Mouse (Mus musculus) ES-E14 (cell line): ENCODE data around the gene Csrp3. TPM values are rescaled to one million over a fixed set of nuclear protein-coding genes. Genes with fewer than 3 reads are reported as not detected.

Source experiments
- DNase-seq: peaks from one replicate; pipeline ENCODE4 v3.0.0-alpha.2; 2013; ENCODE audit warnings: low read depth, low spot score
- H3K27ac ChIP-seq: 2 replicates; pipeline ENCODE4 v1.5.1; 2012; ENCODE audit warnings: low read depth, mild to moderate bottlenecking, low read length, moderate library complexity, mixed read lengths; ENCODE audit not compliant: poor library complexity, insufficient read depth, severe bottlenecking
- H3K36me3 ChIP-seq: 2 replicates; pipeline ENCODE4 v1.6.1; 2012; ENCODE audit warnings: mild to moderate bottlenecking, low read length, moderate library complexity, mixed read lengths; ENCODE audit not compliant: control insufficient read depth, poor library complexity, insufficient read depth, severe bottlenecking
- H3K4me1 ChIP-seq, 2 experiments: fragments of 150-350 bp in 1 of 2; sonication (generic) in 1 of 2; 2 replicates each; pipeline ENCODE4 v1.6.1; 2012; ENCODE audit warnings: low read length in 2 of 2, mild to moderate bottlenecking in 1 of 2, mixed read lengths in 1 of 2; ENCODE audit not compliant: control insufficient read depth in 2 of 2, insufficient read depth in 2 of 2, poor library complexity in 1 of 2
- H3K4me3 ChIP-seq, 2 experiments: fragments of 150-350 bp in 1 of 2; sonication (generic) in 1 of 2; 2 replicates each; pipeline ENCODE4 v1.5.1; 2012; ENCODE audit warnings: low read length in 2 of 2, low read depth in 1 of 2, mild to moderate bottlenecking in 1 of 2, mixed read lengths in 1 of 2; ENCODE audit not compliant: insufficient read depth in 1 of 2, poor library complexity in 1 of 2, severe bottlenecking in 1 of 2
- H3K9ac ChIP-seq: 2 replicates; pipeline ENCODE4 v1.6.1; 2012; ENCODE audit warnings: low read depth, mild to moderate bottlenecking, low read length, mixed read lengths; ENCODE audit not compliant: poor library complexity, insufficient read depth, severe bottlenecking
- H3K9me3 ChIP-seq: fragments of 150-350 bp; sonication (generic); 2 replicates; pipeline ENCODE4 v1.6.1; 2012; ENCODE audit warnings: low read depth, mild to moderate bottlenecking, low read length; ENCODE audit not compliant: control insufficient read depth, insufficient read depth
- CHD2 ChIP-seq: IDR thresholded peaks from 2 replicates; pipeline ENCODE4 v1.6.1; 2014; ENCODE audit warnings: mild to moderate bottlenecking, low read depth, low read length, inconsistent platforms
- HCFC1 ChIP-seq: IDR thresholded peaks from 2 replicates; pipeline ENCODE4 v1.6.1; 2012; ENCODE audit warnings: low read length, inconsistent platforms, borderline replicate concordance; ENCODE audit not compliant: insufficient read depth
- MAFK ChIP-seq: IDR thresholded peaks from 2 replicates; pipeline ENCODE4 v1.6.1; 2014; ENCODE audit warnings: mild to moderate bottlenecking, low read depth, low read length, inconsistent platforms; ENCODE audit not compliant: insufficient read depth
- ZC3H11A ChIP-seq: IDR thresholded peaks from 2 replicates; pipeline ENCODE4 v1.6.1; 2012; ENCODE audit warnings: low read depth, mild to moderate bottlenecking, inconsistent platforms, low read length, borderline replicate concordance
- ZNF384 ChIP-seq: IDR thresholded peaks from 2 replicates; pipeline ENCODE4 v1.6.1; 2012; ENCODE audit warnings: low read depth, low read length, inconsistent platforms
- in situ Hi-C, 2 experiments: fragments of 600-800 bp; cut with MboI; formaldehyde crosslinking; loops; one replicate each; pipeline ENCODE4 v1.15.1; 2025; ENCODE audit warnings: low sequenced_read_pairs in 2 of 2, inconsistent platforms in 1 of 2; ENCODE audit not compliant: unreplicated experiment in 2 of 2
- total RNA-seq: library from RNA; depleted of rRNA; stranded (reverse); fragments of 300-350 nt; gene quantifications from 2 replicates; pipeline ENCODE4 v1.2.3, GENCODE M21; 2012

Gene Csrp3
- total RNA-seq, 1 experiment: 1.3 TPM

GRCm38 (mm10) chr7:48838434-48838833, 9.4 kb downstream of the Csrp3 start:
- TF ChIP-seq ZNF384: no peak
- TF ChIP-seq HCFC1: no peak
- no peak for TF ChIP-seq MAFK
- no peak for TF ChIP-seq ZC3H11A
- TF ChIP-seq CHD2: no peak
- H3K4me1 ChIP-seq: peaks cover 2 to 4% of the 10 kb centered on the region in 2 experiments; a peak in 2 of 4 replicates
- no peaks in the 10 kb centered on the region for H3K36me3 ChIP-seq
- in situ Hi-C loops: no loop called here
- no peak overlapping the region for H3K4me3 ChIP-seq
- H3K9ac ChIP-seq: no peak overlapping the region
- DNase-seq: no peak
- H3K27ac ChIP-seq: no peak overlapping the region
- no peaks in the 10 kb centered on the region for H3K9me3 ChIP-seq

- Histone ChIP-seq H3K9me3 (no peaks in the 10 kb centered on the region), H3K27ac (no peak overlapping the region), H3K9ac (no peak overlapping the region), H3K4me1 (peaks cover 2 to 4% of the 10 kb centered on the region in 2 experiments; a peak in 2 of 4 replicates), H3K4me3 (no peak overlapping the region), H3K36me3 (no peaks in the 10 kb centered on the region)
- in situ Hi-C loops: no loop called here
- TF ChIP-seq HCFC1: no peak
- no peak for TF ChIP-seq MAFK
- no peak for TF ChIP-seq CHD2
- no peak for TF ChIP-seq ZC3H11A
- TF ChIP-seq ZNF384: no peak
- no peak for DNase-seq
Observed at GRCm38 (mm10) chr7:48836949-48837348, 10.9 kb downstream of the Csrp3 start.

- in situ Hi-C loops: no loop called here
- Histone ChIP-seq H3K27ac (0 out of 2 replicates have a peak overlapping the region, but pooled peaks have one; percentile 25), H3K9me3 (no peaks in the 10 kb centered on the region), H3K4me1 (peaks cover 2 to 4% of the 10 kb centered on the region in 2 experiments; a peak in 2 of 4 replicates), H3K9ac (no peak overlapping the region), H3K4me3 (no peak overlapping the region), H3K36me3 (no peaks in the 10 kb centered on the region)
- peak; percentile 13 for DNase-seq
- TF ChIP-seq MAFK (no peak), ZNF384 (no peak), CHD2 (no peak), ZC3H11A (no peak), HCFC1 (no peak)
Observed at GRCm38 (mm10) chr7:48834989-48835626, 12.7 kb downstream of the Csrp3 start.

- no peaks in the 10 kb centered on the region for H3K9me3 ChIP-seq
- H3K4me3 ChIP-seq: no peak overlapping the region
- H3K9ac ChIP-seq: no peak overlapping the region
- H3K27ac ChIP-seq: 0 out of 2 replicates have a peak overlapping the region, but pooled peaks have one; percentile 25
- TF ChIP-seq ZNF384 (no peak), HCFC1 (no peak), ZC3H11A (no peak), MAFK (no peak), CHD2 (no peak)
- no peaks in the 10 kb centered on the region for H3K36me3 ChIP-seq
- DNase-seq: no peak
- H3K4me1 ChIP-seq: peaks cover 2 to 4% of the 10 kb centered on the region in 2 experiments; a peak in 2 of 4 replicates
- in situ Hi-C loops: no loop called here
Observed at GRCm38 (mm10) chr7:48834371-48834970, 13.4 kb downstream of the Csrp3 start.
